Mouse (Mus musculus) ES-E14 (cell line): ENCODE data around the gene Fdxacb1. TPM values are rescaled to one million over a fixed set of nuclear protein-coding genes. Genes with fewer than 3 reads are reported as not detected.

Experiments
- DNase-seq: peaks from one replicate; pipeline ENCODE4 v3.0.0-alpha.2; 2013; ENCODE audit warnings: low read depth, low spot score
- H3K27ac ChIP-seq: 2 replicates; pipeline ENCODE4 v1.5.1; 2012; ENCODE audit warnings: low read depth, mild to moderate bottlenecking, low read length, moderate library complexity, mixed read lengths; ENCODE audit not compliant: poor library complexity, insufficient read depth, severe bottlenecking
- H3K36me3 ChIP-seq: 2 replicates; pipeline ENCODE4 v1.6.1; 2012; ENCODE audit warnings: mild to moderate bottlenecking, low read length, moderate library complexity, mixed read lengths; ENCODE audit not compliant: control insufficient read depth, poor library complexity, insufficient read depth, severe bottlenecking
- H3K4me1 ChIP-seq, 2 experiments: fragments of 150-350 bp in 1 of 2; sonication (generic) in 1 of 2; 2 replicates each; pipeline ENCODE4 v1.6.1; 2012; ENCODE audit warnings: low read length in 2 of 2, mild to moderate bottlenecking in 1 of 2, mixed read lengths in 1 of 2; ENCODE audit not compliant: control insufficient read depth in 2 of 2, insufficient read depth in 2 of 2, poor library complexity in 1 of 2
- H3K4me3 ChIP-seq, 2 experiments: fragments of 150-350 bp in 1 of 2; sonication (generic) in 1 of 2; 2 replicates each; pipeline ENCODE4 v1.5.1; 2012; ENCODE audit warnings: low read length in 2 of 2, low read depth in 1 of 2, mild to moderate bottlenecking in 1 of 2, mixed read lengths in 1 of 2; ENCODE audit not compliant: insufficient read depth in 1 of 2, poor library complexity in 1 of 2, severe bottlenecking in 1 of 2
- H3K9ac ChIP-seq: 2 replicates; pipeline ENCODE4 v1.6.1; 2012; ENCODE audit warnings: low read depth, mild to moderate bottlenecking, low read length, mixed read lengths; ENCODE audit not compliant: poor library complexity, insufficient read depth, severe bottlenecking
- H3K9me3 ChIP-seq: fragments of 150-350 bp; sonication (generic); 2 replicates; pipeline ENCODE4 v1.6.1; 2012; ENCODE audit warnings: low read depth, mild to moderate bottlenecking, low read length; ENCODE audit not compliant: control insufficient read depth, insufficient read depth
- CHD2 ChIP-seq: IDR thresholded peaks from 2 replicates; pipeline ENCODE4 v1.6.1; 2014; ENCODE audit warnings: mild to moderate bottlenecking, low read depth, low read length, inconsistent platforms
- HCFC1 ChIP-seq: IDR thresholded peaks from 2 replicates; pipeline ENCODE4 v1.6.1; 2012; ENCODE audit warnings: low read length, inconsistent platforms, borderline replicate concordance; ENCODE audit not compliant: insufficient read depth
- MAFK ChIP-seq: IDR thresholded peaks from 2 replicates; pipeline ENCODE4 v1.6.1; 2014; ENCODE audit warnings: mild to moderate bottlenecking, low read depth, low read length, inconsistent platforms; ENCODE audit not compliant: insufficient read depth
- ZC3H11A ChIP-seq: IDR thresholded peaks from 2 replicates; pipeline ENCODE4 v1.6.1; 2012; ENCODE audit warnings: low read depth, mild to moderate bottlenecking, inconsistent platforms, low read length, borderline replicate concordance
- ZNF384 ChIP-seq: IDR thresholded peaks from 2 replicates; pipeline ENCODE4 v1.6.1; 2012; ENCODE audit warnings: low read depth, low read length, inconsistent platforms
- in situ Hi-C, 2 experiments: fragments of 600-800 bp; cut with MboI; formaldehyde crosslinking; loops; one replicate each; pipeline ENCODE4 v1.15.1; 2025; ENCODE audit warnings: low sequenced_read_pairs in 2 of 2, inconsistent platforms in 1 of 2; ENCODE audit not compliant: unreplicated experiment in 2 of 2
- total RNA-seq: library from RNA; depleted of rRNA; stranded (reverse); fragments of 300-350 nt; gene quantifications from 2 replicates; pipeline ENCODE4 v1.2.3, GENCODE M21; 2012

Gene Fdxacb1
- total RNA-seq, 1 experiment: 5.8 TPM

GRCm38 (mm10) chr9:50723406-50723805, 44.6 kb upstream of the Fdxacb1 start:
- Histone ChIP-seq H3K4me3 (no peak overlapping the region), H3K27ac (no peak overlapping the region), H3K9me3 (no peaks in the 10 kb centered on the region), H3K9ac (no peak overlapping the region), H3K4me1 (peaks cover 4 to 17% of the 10 kb centered on the region in 2 experiments; a peak in 3 of 4 replicates), H3K36me3 (no peaks in the 10 kb centered on the region)
- in situ Hi-C loops: no loop called here
- DNase-seq: no peak
- TF ChIP-seq CHD2: no peak
- no peak for TF ChIP-seq ZNF384

DNA sequence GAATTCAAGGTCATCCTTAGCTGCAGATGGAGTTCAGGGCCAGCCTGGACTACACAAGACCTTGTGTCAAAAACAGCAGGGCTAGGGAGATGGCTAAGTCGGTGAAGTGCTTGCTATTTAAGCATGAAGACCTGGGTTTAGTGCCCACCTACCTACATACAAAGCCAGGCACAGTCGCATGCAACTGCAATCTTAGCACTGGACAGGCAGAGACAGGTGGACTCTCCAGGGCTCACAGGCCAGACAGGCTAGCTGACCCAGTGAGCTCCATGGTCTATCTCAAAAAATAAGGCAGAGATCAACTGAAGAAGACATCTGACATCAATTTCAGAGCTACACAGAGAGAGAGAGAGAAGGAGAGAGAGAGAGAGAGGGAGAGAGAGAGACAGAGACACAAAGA, 43.9 kb upstream of the Fdxacb1 start:
- H3K4me1 ChIP-seq: peaks cover 4 to 17% of the 10 kb centered on the region in 2 experiments; a peak in 3 of 4 replicates
- H3K9ac ChIP-seq: no peak overlapping the region
- H3K36me3 ChIP-seq: no peaks in the 10 kb centered on the region
- TF ChIP-seq HCFC1 (no peak), CHD2 (no peak)
- H3K9me3 ChIP-seq: no peaks in the 10 kb centered on the region
- no peak for DNase-seq
- in situ Hi-C loops: no loop called here
- no peak overlapping the region for H3K27ac ChIP-seq
- no peak overlapping the region for H3K4me3 ChIP-seq

DNA sequence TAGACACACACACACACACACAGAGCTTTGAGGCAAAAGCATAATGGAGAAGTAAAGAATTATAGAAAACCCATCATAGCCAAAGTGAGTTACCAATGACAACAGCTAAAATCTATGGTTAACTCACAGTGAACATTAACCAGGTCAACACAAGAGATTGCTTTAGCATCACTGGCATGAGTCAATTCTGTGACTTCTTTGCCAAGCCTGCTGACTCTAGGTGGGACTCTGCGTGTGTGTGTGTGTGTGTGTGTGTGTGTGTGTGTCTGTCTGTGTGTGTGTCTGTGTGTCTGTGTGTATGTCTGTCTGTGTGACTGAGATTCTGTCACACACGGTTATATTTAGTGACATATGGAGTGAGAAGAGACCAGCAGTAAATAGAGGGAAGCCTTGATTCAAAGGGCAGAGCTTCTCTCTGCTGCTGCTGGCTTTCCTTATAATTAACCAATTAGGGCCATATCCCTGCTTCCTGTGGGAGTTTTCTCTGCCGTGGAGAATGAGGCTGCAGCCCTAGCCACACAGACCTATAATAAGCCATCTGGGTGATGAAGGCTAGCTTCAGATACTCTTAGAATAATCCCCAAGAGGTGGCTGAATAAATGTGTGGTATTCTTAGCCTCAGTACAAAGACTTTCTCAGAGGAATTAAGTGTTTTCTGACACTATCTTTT, 43.2 kb upstream of the Fdxacb1 start:
- Histone ChIP-seq H3K4me3 (no peak overlapping the region), H3K4me1 (peaks cover 4 to 17% of the 10 kb centered on the region in 2 experiments; a peak in 3 of 4 replicates), H3K36me3 (no peaks in the 10 kb centered on the region), H3K27ac (no peak overlapping the region), H3K9ac (no peak overlapping the region), H3K9me3 (no peaks in the 10 kb centered on the region)
- no peak for DNase-seq
- TF ChIP-seq MAFK: no peak
- no peak for TF ChIP-seq ZNF384
- TF ChIP-seq ZC3H11A: no peak
- TF ChIP-seq CHD2: no peak
- no peak for TF ChIP-seq HCFC1
- in situ Hi-C loops: no loop called here

GRCm38 (mm10) chr9:50725921-50726590, 42.0 kb upstream of the Fdxacb1 start:
- Histone ChIP-seq H3K4me1 (peaks cover 2 to 15% of the 10 kb centered on the region in 2 experiments; a peak in 3 of 4 replicates), H3K4me3 (no peak overlapping the region), H3K27ac (no peak overlapping the region; the same call in 1 of the 2 replicates), H3K9me3 (no peaks in the 10 kb centered on the region), H3K9ac (no peak overlapping the region), H3K36me3 (no peaks in the 10 kb centered on the region)
- DNase-seq: no peak
- in situ Hi-C loops: no loop called here
- no peak for TF ChIP-seq CHD2
- no peak for TF ChIP-seq ZC3H11A
- TF ChIP-seq HCFC1: no peak
- TF ChIP-seq ZNF384: no peak
- TF ChIP-seq MAFK: no peak
